Mouse (Mus musculus) CD4-positive naive resting alpha-beta T cell, adult 76 days (primary cell): ENCODE measurements around the gene Utp15. TPM values are rescaled to one million over a fixed set of nuclear protein-coding genes. Genes with fewer than 3 reads are reported as not detected.

Source experiments
- total RNA-seq: library from RNA; stranded (reverse); gene quantifications from one replicate; pipeline ENCODE4 v1.2.4, GENCODE M21; 2023

The Utp15 gene
- total RNA-seq, result 46.2 TPM

GRCm38 (mm10) chr13:98262636-98263457 is at the start of gene Utp15, which contains the start of gene Ankra2:
Gene Utp15, minus strand, starts transcription at chr13:98263041.
Gene Ankra2, plus strand, starts transcription at chr13:98263074.

DNA sequence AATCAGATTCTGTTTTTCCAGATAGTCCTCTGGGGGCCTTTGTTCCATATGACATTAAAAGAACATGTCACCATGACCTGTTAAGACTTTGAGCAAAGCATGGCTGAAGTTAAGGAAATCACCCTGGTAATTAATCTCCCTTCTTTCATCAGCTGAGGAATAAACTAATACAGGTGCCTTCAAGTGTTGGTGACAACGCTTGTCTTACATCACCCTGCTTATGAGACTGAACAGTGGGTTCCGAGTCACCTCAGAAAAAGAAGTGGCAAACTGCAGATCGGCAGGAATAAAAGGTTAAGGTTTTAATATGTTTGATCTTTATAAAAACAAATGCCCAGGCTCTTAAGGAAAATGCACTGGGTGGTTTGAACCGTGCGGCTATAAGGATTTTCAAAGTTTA is 16.8 kb upstream of the Utp15 start, which contains the start of gene Gm21976:
Gene Gm21976, plus strand, starts transcription at position 202 of the 400 bp plus-strand sequence.

GRCm38 (mm10) chr13:98205771-98206545 is 56.9 kb downstream of the Utp15 start, which contains the start of gene Arhgef28:
Gene Arhgef28, minus strand, starts transcription at chr13:98206439.

Other genes starting within 250 kb of the Utp15 start
- gene Arhgef28, start 56.6 kb downstream of the Utp15 start, total RNA-seq, result not detected
- gene Ankra2, start within 50 bp of the Utp15 start, total RNA-seq, result 27.0 TPM
- not detected for gene Gm21976, start 16.8 kb upstream of the Utp15 start, total RNA-seq
- 446 TPM for gene Btf3, start 54.0 kb upstream of the Utp15 start, total RNA-seq
- not detected for gene Foxd1, start 91.2 kb upstream of the Utp15 start, total RNA-seq
- not detected for gene Gm10320, start 229.0 kb upstream of the Utp15 start, total RNA-seq